Mouse (Mus musculus): Measurements from ENCODE around the gene Arhgef33.
"Not testable (repeated sequence)": the region's sequence is repeated elsewhere in the genome, so short reads cannot be mapped to it uniquely, and the experiment has no call there.

Gene Arhgef33

DNA sequence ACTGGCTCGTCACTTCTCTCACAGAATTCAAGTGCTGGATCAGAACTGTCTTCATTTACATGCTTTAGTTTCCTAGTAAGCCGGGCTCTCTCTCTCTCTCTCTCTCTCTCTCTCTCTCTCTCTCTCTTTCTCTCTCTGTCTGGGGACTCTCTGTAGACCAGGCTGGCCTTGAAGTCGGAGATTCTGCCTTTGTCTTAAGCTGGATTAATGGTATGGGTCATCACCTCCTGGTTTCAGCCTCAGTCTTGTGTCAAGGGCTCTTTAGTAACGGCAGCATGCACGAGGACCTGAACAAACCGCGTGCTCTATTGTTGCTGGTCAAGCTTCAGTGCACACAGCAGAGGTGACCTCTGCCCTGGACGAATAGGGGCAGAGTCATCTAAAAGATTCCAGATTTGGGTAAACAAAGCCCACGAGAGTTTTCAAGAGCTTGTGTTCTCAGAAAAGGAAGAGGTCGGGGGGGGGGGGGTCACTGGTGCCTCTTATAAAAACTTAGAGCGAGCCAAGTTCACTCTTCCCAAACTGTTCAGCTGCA lies 39.5 kb downstream of the Arhgef33 start:
- no peak for DNase-seq (ENCODE audit: low read depth, low spot score)

DNA sequence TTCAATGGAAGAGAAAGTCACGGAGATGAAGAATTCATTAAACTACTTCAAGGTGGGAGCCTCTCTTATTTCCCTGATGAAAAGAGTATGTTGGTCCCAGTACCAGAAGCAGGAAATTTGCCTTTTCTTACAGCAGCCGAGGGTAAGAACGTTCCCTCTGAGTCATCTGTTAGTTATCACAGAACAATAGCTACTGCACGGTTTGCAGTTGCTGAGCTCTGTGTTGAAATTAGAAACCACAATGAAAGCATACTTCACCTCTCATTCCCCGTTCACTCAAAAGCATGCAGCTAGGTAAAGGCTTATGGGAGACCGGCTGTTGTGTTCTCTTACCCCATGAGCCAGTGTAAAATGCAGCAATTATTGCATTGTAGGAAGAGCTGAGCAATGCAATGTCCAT lies 40.0 kb downstream of the Arhgef33 start:
- no peak for DNase-seq (ENCODE audit: low read depth, low spot score)

DNA sequence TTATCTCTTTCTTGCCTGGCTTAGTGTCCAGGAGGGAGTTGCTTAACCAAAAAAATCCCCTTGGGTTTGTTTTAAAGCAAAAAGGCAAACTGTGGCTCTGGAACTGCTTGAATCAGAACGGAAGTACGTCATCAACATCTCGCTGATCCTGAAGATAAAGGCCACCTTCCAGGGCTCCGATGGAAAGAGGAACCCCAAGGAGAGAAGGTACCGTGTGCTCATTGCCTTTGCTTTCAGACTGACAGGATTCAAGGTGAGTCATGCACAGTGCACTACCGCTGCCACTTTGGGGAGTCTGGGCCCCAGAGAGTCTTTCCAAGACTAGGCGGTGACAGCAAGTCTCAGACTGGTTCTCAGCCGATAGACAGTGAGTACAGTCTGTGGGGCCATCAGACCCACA lies 53.0 kb downstream of the Arhgef33 start:
- no peak for DNase-seq (ENCODE audit: low read depth, low spot score)

DNA sequence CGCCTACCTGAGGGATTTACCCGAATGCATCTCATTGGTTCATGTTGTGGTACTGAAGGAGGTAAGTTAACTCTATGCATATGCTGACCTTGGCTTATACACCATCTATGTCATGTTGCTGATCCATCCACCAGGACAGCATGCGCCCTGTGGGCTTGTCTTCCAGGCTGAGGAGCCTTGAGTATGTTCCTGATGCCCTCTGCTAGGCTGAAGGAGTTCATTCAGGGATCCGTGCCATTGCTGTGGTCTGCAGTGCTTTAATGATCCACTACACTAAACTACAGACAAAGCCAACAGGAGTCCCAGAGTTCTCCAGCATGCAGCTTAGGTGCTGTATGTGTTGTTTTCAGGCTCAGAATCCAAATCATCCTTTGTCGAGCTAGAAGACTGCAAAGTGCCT lies 60.1 kb downstream of the Arhgef33 start:
- DNase-seq (ENCODE audit: low read depth, low spot score), result no peak

DNA sequence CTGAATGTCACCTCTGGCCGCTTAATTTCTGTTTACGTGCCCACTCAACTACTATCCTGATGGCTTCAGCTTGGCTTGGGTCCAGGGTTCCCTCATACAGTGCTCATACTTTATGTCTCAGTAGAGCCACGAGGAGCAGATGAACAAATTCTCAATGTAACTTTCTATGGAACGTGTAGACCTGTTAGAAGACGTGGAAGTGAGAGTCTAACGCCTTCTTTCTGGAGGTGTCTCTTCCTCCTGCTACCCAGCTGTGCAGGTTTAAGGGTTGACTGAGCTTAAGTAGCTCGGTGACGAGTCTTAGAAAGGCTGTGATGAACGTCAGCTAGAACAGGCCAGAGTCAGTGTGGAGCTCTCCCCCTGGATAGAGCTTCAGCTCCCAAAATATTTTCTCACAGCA lies 61.4 kb downstream of the Arhgef33 start:
- DNase-seq (ENCODE audit: low read depth, low spot score), result no peak

DNA sequence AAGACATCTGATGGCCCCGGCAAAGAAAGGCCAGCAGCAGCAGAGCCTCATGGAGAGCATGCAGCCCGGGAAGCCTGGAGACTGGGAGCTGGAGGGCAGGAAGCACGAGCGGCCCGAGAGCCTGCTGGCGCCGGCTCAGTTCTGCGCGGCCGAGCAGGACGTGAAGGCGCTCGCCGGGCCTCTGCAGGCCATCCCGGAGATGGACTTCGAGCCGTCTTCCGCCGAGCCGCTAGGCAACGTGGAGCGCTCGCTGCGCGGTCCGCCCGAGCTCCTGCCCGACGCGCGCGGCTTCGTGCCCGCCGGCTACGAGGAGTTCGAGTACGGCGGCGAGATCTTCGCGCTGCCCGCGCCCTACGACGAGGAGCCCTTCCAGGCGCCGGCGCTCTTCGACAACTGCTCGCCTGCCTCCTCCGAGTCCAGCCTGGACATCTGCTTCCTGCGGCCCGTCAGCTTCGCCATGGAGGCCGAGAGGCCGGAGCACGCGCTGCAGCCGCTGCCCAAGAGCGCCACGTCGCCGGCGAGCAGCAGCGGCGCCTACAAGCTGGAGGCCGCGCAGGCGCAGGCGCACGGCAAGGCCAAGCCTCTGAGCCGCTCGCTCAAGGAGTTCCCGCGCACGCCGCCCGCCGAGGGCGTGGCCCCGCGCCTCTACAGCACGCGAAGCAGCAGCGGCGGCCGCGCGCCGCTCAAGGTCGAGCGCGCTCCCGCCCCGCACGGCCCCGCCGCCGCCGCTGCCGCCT lies 66.0 kb downstream of the Arhgef33 start, which contains the start of gene Gm10190:
Gene Gm10190, minus strand, starts transcription at position 553 of the 737 bp plus-strand sequence.
- peak; percentile 80 for DNase-seq (ENCODE audit: low read depth, low spot score)

DNA sequence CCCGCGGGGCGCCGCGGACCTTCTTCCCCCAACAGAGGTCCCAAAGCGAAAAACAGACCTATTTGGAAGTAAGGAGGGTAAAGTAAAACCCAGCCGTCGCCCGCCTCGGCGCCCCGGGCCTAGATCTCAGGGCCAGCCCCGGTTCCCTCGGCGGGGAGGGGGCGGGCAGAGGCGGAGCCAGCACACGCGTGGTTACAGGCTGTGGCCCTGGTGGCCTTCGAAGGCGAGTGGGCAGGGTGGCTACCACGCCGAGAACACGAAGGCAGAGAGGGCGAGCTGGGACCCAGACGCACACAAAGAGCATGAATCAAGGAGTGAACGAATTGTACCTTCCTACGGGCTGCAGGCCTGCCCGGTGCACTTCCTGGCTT lies 66.5 kb downstream of the Arhgef33 start:
- no peak for DNase-seq (ENCODE audit: low read depth, low spot score)

DNA sequence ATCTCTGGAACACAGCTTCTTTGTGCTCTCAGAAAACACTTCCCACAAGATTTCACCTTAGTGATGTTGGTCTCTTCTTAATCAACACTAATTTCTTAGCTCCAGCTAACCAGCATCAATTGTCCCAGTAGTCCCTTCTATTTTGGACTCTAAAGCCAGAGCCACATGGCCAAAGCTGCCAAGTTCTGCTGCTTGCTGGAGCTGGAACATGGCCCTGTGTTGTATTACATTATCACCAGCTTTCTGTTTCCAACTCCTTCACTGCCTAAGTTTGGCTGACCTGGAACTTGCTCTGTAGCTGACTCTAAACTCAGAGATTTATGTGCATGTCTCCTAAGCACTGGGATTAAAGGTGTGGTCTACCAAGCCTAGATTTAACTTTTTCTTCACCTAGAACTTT lies 71.2 kb downstream of the Arhgef33 start:
- not testable (repeated sequence) for DNase-seq (ENCODE audit: low read depth, low spot score)

DNA sequence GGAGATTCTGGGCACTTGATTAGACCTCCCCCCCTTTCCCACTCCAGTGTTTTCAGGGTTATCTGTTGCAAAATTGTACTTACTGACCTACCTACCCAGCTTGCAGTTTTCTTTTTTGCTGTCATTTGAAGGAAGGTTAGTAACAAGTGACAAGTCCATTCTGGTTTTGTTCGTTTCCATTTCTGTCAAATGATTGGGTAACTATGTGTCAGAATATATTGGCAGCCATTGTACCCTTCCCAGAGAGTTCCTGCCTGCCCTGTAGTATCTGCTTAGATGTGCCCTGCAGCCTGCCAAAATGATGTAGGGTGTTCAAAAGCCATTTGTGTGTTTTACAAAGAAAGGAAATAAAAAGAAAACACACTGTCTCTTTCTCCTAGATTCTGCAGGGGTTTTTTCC lies 78.5 kb downstream of the Arhgef33 start:
- no peak for DNase-seq (ENCODE audit: low read depth, low spot score)

DNA sequence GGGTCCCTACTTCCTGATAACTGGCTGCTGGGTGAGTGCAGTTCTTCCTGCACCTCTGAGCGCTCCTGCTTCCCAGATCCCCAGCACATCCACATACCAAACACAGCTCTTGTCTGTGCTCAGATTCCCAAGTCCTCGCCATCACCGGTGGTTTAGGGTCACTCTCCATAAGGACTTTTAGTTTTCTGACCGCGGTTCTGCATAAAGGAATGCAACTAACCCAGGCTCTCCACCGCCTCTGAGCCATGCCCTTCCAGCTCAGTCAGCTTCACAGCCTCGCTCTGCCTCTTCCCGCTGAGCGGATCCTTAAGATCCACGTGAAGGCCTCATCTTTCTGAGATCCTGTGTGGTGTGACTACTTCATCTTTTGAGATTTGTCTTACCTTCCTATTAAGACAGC lies 82.8 kb downstream of the Arhgef33 start:
- DNase-seq (ENCODE audit: low read depth, low spot score), result no peak

DNA sequence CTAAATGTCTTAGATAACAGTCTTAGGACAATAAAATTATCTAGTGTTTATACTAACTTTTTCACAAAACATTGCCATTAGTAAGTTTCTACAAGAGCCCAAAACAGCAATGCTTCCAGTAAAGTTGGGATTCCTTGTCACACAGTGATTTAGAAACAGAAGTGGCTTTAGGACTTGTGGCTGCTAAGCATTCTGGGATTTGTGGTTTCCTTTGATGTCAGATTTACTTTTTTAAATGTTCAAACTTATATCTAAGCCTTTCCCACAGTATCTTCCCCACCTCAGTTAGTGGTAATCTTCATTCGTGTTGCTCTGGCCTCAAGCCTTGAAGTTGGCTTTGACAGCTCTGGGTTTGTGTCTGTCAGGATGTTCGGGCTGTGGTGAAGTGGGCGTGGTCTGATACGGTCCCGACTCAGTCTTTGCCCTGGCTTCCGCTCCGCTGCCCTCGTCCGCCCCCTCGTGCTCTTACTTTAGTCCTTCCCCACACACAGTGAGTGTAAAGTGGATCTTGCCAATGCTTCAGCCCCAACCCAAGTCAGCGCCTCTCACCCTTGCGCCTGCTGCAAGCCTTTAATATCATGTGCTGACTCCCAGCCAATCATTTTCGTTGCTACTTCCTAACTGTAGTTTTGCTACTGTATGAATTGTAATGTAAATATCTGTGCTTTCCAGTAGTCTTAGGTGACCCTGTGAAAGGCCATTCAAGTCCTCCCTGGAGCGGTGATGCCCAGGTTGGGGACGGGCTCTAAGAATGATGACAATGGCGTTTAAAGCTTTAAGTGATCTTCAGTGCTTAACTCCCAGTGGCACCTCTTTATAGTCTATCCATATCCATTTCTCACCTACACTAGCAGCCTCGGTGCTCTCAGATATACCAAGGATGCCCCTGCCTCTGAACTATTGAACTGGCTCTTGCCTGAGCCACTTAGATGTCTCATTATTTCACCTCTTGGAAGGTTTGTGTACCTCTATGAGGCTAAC lies 84.5 kb downstream of the Arhgef33 start:
- DNase-seq (ENCODE audit: low read depth, low spot score), result peak; percentile 44

DNA sequence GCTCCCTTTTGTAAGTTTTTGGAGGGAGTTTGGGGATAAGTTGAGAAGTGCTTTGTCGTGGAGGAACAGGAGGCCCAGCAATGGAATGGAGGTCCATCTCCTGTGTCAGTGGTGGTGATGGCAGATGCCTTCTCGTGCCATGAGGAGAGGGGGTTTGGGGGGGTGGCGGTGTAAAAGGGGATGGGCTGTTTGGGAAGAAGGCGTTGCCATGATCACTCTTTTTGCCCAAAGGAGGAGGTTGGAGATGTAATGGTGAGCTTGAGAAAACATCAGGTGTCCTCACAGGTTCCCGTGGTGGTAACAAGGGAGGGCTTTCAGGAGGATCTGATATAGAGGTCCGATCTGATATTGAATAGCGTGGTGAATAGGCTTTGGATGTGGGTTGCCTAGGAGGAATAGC lies 91.0 kb downstream of the Arhgef33 start:
- DNase-seq (ENCODE audit: low read depth, low spot score), result no peak

DNA sequence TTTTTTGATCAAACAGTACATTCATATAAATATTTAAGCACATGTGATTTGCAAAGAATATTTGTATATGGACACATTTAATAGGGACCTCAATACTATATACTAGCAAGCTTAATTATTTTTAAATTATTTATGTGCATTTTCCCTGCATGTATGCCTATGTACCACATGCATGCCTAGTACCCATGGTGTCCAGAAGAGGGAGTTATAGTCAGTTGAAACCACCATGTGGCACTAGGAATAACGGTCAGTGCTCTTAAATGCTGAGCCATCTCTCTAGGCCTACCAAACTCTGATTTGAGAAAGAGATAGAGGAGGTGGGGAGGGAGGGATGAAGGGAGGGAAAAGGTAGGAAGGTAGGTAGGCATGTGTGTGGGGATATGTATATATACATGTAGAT lies 104.0 kb downstream of the Arhgef33 start:
- DNase-seq (ENCODE audit: low read depth, low spot score), result no peak

DNA sequence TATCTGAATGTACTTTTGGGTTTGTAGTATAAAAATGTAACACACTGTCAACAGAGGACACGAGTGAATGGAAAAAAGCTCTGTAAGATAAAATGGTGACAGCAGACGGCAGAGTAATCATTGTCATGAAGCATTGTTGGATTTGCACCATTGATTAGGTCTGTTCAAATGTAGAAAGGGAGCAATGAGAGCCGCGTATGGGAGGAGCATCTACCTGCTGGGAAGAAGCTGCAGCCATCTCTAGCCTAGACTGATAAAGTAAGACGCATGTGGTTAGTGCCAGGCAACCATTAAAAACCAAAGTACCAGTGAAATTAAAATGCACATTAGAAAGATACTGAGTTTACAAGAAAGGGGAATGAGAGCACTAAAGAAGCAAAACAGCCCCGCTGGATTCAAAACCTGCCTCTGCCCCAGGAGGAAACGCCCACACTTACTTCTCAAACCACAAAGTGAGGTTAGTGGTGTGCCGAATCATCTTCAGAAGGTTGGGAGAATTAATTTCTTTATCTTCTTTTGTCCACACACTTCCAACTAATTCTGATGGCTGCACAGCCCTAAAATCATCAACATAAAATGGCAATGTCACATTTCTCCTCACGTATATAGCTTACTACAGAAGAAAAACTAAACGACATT lies 111.5 kb downstream of the Arhgef33 start:
- DNase-seq (ENCODE audit: low read depth, low spot score), result no peak

DNA sequence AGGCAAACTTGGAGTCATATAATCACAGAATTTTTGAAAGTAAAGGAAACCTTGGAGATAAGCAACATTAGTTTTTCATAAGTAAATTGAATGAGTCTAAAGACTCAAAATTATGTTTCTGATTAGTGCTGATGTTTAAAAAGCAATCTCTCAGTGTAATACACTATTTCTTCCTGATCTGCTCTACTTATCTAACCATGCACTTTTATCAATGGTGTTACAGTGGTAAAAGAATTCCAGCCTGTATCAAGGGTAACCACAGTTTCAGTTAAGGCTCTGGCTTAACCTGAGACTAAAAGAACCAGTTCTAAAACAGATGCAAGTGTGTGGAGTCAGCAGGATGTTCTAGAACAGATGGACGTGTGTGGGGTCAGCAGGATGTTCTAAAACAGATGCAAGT lies 113.8 kb downstream of the Arhgef33 start:
- no peak for DNase-seq (ENCODE audit: low read depth, low spot score)

DNA sequence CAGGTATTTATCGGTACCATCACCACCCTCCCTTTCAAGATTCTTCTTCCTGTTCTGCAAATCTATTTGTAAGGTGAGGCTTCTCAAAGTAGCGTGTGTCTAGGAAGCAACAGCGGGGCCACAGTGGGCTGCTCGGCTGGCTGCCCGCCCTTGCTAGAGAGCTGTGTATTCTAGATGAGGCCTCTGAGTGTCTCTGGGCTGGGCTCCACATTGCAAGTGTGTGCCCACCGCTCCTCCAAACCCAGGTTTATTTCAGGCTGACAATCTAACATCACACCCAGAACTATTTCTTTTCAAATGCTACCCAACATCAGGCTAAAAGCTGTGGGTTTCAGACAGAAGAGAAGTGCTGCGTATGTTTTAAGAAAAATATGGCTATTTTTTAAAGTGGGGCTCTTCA lies 119.0 kb downstream of the Arhgef33 start:
- no peak for DNase-seq (ENCODE audit: low read depth, low spot score)

DNA sequence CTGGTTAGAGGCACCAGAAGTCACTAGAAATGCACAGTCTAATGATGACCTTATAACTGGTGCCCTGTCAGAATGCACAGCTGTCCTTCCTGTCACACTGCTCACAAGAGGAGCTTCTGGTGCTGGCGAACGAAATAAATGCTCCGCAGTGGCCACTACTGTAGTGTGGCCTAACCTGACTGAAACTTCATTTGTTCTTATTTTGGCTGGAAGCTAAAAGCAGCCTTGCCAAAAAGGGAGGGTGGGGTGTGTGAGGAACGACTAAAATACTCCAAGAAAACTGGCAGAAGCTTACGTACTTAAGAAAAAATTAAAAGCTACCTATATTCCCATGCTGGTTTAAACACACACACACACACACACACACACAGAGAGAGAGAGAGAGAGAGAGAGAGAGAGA lies 119.7 kb downstream of the Arhgef33 start:
- peak; percentile 4 for DNase-seq (ENCODE audit: low read depth, low spot score)

DNA sequence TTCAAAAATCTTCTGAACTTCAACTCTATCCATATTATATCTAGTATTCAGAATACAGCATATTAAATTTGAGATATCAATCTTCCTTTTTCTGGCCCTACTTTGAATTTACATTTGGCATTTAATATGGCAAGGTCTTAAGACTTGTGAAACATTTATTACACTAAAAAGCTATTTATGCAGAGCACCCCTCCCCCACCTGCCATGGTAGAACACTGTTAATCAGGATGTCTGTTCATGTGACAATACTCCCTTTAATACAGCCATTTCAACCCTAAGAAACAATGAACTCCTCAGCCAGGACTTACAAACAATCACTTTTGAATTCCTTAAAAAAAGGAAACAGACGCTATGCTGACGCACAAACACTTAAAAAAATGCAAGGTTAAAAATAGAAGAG lies 120.8 kb downstream of the Arhgef33 start:
- DNase-seq (ENCODE audit: low read depth, low spot score), result peak; percentile 7

DNA sequence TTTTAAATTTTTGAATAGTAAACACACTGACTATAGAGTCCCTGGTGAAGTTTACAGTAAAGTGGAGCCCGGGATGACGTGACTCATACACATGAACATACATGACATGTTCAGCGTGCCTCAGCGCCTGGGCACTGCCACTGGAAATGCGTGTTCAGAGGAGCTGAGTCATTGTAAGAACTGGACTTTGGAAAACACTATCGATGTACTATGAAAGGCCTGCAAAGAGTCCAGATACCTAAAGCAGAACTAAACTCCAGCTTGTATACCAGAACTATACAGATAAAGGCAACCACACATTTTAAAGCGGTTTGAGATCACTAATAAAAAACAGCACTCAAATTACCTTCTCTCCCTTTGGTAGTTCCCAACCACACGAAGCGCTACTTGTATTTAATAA lies 124.8 kb downstream of the Arhgef33 start:
- DNase-seq (ENCODE audit: low read depth, low spot score), result no peak

DNA sequence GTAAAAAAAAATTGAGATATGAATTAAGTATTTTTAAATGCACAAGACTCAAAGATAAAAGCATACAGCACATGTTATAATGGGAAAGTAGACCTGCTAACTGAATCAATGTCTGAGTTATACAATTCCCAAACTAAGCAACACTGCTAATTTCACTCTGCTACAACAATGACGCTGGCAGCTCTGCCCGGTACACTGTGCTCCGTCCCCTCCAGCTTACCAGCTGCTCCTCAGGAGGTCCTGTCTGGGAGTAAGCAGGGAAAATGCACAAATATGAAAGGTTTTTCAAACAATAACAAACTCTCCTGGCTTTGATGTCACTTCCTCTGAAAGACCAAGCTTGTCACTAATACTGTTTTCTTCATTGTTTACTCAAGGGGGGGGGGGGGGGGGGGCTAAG lies 127.2 kb downstream of the Arhgef33 start:
- no peak for DNase-seq (ENCODE audit: low read depth, low spot score)

DNA sequence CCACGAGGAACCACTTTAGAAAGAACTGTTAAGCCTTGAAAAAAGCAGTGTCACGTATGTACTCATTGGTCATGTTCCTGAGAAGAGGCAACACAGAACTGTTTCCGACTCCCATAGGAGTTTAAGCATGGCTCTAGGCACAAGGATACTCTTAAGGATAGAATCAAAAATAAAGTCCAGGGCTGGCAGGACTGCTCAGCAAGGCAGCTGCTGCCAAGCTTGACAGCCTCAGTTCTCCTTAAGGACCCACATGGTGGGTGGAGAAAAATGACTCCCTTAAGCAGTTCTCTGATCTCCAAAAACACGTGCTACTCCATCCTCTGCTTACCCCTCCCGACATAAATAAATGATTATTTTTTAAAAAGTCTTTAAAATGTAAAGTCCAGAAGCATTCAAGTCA lies 128.5 kb downstream of the Arhgef33 start:
- DNase-seq (ENCODE audit: low read depth, low spot score), result no peak

DNA sequence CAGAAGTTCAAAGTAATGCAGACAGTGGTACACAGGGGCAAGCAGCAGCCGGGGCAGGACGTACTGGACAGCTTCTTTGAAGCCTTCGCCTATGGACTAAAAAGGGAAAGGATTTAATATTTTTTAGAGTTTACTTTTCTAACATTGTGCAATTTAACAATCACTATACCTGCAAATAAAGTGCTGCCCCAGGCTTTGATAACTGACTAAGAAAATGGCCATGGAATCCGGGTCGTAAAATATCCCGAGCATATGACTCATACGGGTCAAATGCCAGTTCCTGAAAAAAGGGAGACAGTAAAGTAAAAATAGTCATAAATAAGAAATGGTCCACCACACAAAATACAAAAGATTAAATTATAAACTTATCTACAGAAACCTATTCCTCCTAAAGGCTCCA lies 138.2 kb downstream of the Arhgef33 start:
- no peak for DNase-seq (ENCODE audit: low read depth, low spot score)
